Mouse (Mus musculus): Measurements from ENCODE around the gene Astn2.

DNA sequence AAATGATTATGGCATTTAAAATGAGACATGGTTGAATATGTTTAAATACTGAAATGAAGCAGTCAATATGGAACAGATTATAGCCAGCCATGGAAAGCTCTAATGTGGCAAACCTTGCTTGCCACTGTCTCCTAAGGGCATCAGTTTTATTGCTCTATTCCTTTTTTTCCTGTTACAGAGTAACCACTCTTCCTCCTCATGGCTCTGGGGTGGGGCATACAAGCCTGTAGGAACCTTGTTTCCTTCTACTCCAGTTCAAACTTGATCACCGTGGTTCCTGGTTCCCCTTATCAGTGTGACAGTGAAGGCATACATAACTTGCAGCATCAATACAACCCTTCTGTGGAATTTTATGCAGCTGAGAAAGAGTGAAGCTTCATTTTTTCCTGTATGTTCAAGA lies 517.5 kb downstream of the Astn2 start:
- TF ChIP-seq POLR2A (IDR thresholded peaks at IDR 0.05; ENCODE audit: control insufficient read depth in 1 of 2, insufficient read depth in 1 of 2, low read depth in 1 of 2, low read length in 2 of 2, poor library complexity in 1 of 2) = no peak
- TF ChIP-seq RCOR1 (IDR thresholded peaks at IDR 0.05; ENCODE audit: low read depth, low read length) = no peak

Measured in MEL (cell line).